ENCODE assay signal across 8 mouse cellular contexts in the genomic region with DNA sequence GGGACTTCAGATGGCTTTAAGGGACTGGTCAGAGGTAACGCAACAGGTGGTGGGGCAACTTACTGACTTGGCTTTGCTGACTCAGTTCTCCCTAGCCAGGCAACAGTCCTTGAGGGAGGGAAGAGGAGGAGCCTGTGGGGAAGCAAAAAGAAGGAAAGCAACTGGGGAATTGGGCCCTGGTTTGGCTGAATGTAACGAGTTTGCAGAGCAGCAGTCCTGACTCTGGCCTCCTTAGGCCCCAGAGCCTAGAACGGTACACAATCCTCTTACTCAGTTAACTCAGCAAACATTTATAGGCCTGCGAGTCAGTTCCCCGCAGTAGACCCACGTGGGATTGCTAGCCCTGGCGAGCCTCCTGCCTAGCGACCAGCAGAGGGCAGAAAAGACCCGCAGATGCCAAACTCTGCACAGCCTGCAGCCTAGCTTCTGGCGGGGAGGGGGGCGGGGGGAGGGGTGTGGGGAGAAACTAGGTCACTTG. TPM values are rescaled to one million over a fixed set of nuclear protein-coding genes. Genes with fewer than 3 reads are reported as not detected.
DNase-seq lines count a peak whose midpoint lies in the region; ATAC-seq and TF ChIP-seq lines count a peak whose summit lies in the region.

No protein-coding gene starts in this region.

- dilution Hi-C loops in CH12.LX (cut with MboI; ENCODE audit: extremely low pct_ligation_motif_present, extremely low pct_unique_long_range_greater_than_20kb, low sequenced_read_pairs), result no loop called here

- DNase-seq in CH12.LX (ENCODE audit: extremely low read depth), result peak; percentile 74
- DNase-seq in c-Kit-positive CD71-positive TER-119-negative erythroid progenitor cells, embryonic 14.5 days (ENCODE audit: low read depth), result peak; percentile 24
- DNase-seq in forebrain, embryonic 14.5 days (ENCODE audit: low spot score), result peak; percentile 82
- peak; percentile 79 to 89 for DNase-seq in heart, postnatal 14 days
- DNase-seq in layer of hippocampus, adult 18-20 months (ENCODE audit: low spot score in 2 of 2), result peak; percentile 76 to 91
- DNase-seq in lung, adult 18-20 months, result peak; percentile 78 to 84
- DNase-seq in thymus, adult 18-20 months, result peak; percentile 31 to 49

- no peaks in the 10 kb centered on the region for H3K9me3 ChIP-seq in CH12.LX (replicated peaks; ENCODE audit: low read length)
- no peaks in the 10 kb centered on the region for H3K9me3 ChIP-seq in forebrain, embryonic 14.5 days (replicated peaks; ENCODE audit: control insufficient read depth, low read length)
- H3K9me3 ChIP-seq in neural tube, embryonic 15.5 days (replicated peaks), result no peaks in the 10 kb centered on the region

- H3K4me1 ChIP-seq in CH12.LX (ENCODE audit: control insufficient read depth in 1 of 2, insufficient read depth in 2 of 2), result peaks cover 8 to 14% of the 10 kb centered on the region in 2 experiments
- no peaks in the 10 kb centered on the region for H3K4me1 ChIP-seq in forebrain, embryonic 14.5 days (ENCODE audit: control insufficient read depth, insufficient read depth, low read length)
- H3K4me1 ChIP-seq in neural tube, embryonic 15.5 days, result peaks cover 6% of the 10 kb centered on the region

- peak; percentile 79 for TF ChIP-seq RAD21 in CH12.LX (IDR thresholded peaks at IDR 0.05; ENCODE audit: low read depth, low read length)

- ATAC-seq in forebrain, embryonic 14.5 days, result peak; percentile 96
- peak; percentile 97 for ATAC-seq in neural tube, embryonic 15.5 days (ENCODE audit: low FRiP score)

- TF ChIP-seq POLR2A in CH12.LX (IDR thresholded peaks at IDR 0.05; ENCODE audit: low read depth, low read length), result peak; percentile 28; the same call in 1 of the 2 replicates

- no peak for TF ChIP-seq EP300 in CH12.LX (IDR thresholded peaks at IDR 0.05; ENCODE audit: low read length)

- no peaks in the 10 kb centered on the region for H3K79me2 ChIP-seq in CH12.LX (replicated peaks; ENCODE audit: control insufficient read depth, extremely low read depth, insufficient read depth, poor library complexity, severe bottlenecking)

- peaks cover 9% of the 10 kb centered on the region for H3K27me3 ChIP-seq in CH12.LX (replicated peaks)
- H3K27me3 ChIP-seq in forebrain, embryonic 14.5 days (replicated peaks; ENCODE audit: control insufficient read depth, insufficient read depth, low read length), result no peaks in the 10 kb centered on the region
- peaks cover 13% of the 10 kb centered on the region for H3K27me3 ChIP-seq in neural tube, embryonic 15.5 days (replicated peaks)

- peak overlapping the region in 2 of 3 experiments; percentile 15 to 18 for H3K4me3 ChIP-seq in CH12.LX (replicated peaks in 1 of 3; ENCODE audit: low read depth in 2 of 3, low read length in 2 of 3, poor library complexity in 1 of 3)
- no peak overlapping the region for H3K4me3 ChIP-seq in forebrain, embryonic 14.5 days (ENCODE audit: low read depth, low read length)
- no peak overlapping the region for H3K4me3 ChIP-seq in neural tube, embryonic 15.5 days (replicated peaks)

- TF ChIP-seq CTCF in CH12.LX (conservative IDR thresholded peaks at IDR 0.05 in 1 of 2, IDR thresholded peaks at IDR 0.05 in 1 of 2; ENCODE audit: low read depth in 2 of 2, low read length in 2 of 2), result peak; percentile 13 to 86; a peak in 2 of 4 replicates

- WGBS in forebrain, embryonic 14.5 days, result 1% methylated on average over 11 of the region's 11 CpGs
- WGBS in neural tube, embryonic 15.5 days, result 2% methylated on average over 11 of the region's 11 CpGs

- H3K4me2 ChIP-seq in CH12.LX (ENCODE audit: insufficient read depth, low read depth, poor library complexity, severe bottlenecking), result peak overlapping the region; percentile 90
- no peak overlapping the region for H3K4me2 ChIP-seq in forebrain, embryonic 14.5 days (ENCODE audit: low read length)
- peak overlapping the region; percentile 26 for H3K4me2 ChIP-seq in neural tube, embryonic 15.5 days

- peak overlapping the region; percentile 15 for H3K9ac ChIP-seq in CH12.LX (ENCODE audit: insufficient read depth, low read depth)
- no peak overlapping the region for H3K9ac ChIP-seq in forebrain, embryonic 14.5 days (ENCODE audit: low read length)
- H3K9ac ChIP-seq in neural tube, embryonic 15.5 days (replicated peaks), result no peak overlapping the region

- intact Hi-C loops in heart, postnatal 14 days (cut with DNase I), result loop anchor here (1.0 to 5.0 kb wide), 3 partner anchors 105 to 150 kb away; partner anchors contain the start of gene A630076J17Rik

- H3K36me3 ChIP-seq in CH12.LX (replicated peaks in 1 of 2; ENCODE audit: control insufficient read depth in 1 of 2, insufficient read depth in 1 of 2, low read length in 1 of 2), result no peaks in the 10 kb centered on the region
- no peaks in the 10 kb centered on the region for H3K36me3 ChIP-seq in forebrain, embryonic 14.5 days (ENCODE audit: control insufficient read depth, insufficient read depth, low read length)
- H3K36me3 ChIP-seq in neural tube, embryonic 15.5 days, result no peaks in the 10 kb centered on the region

- in situ Hi-C loops in CH12.LX (cut with MboI; ENCODE audit: low pct_ligation_motif_present, low pct_unique_long_range_greater_than_20kb, low sequenced_read_pairs), result no loop called here

- no peak overlapping the region for H3K27ac ChIP-seq in CH12.LX (ENCODE audit: insufficient read depth, low read depth)
- no peak overlapping the region for H3K27ac ChIP-seq in forebrain, embryonic 14.5 days (ENCODE audit: low read depth, low read length)
- H3K27ac ChIP-seq in neural tube, embryonic 15.5 days (replicated peaks), result no peak overlapping the region

TF ChIP-seq in CH12.LX, 34 proteins besides CTCF, POLR2A, EP300 and RAD21:
- TF ChIP-seq MYC (IDR thresholded peaks at IDR 0.05; ENCODE audit: low read depth, low read length), result peak; percentile 90
- TF ChIP-seq CHD2 (IDR thresholded peaks at IDR 0.05; ENCODE audit: low read length), result 0 out of 2 replicates have a peak, but pooled peaks have one; percentile 35
- TF ChIP-seq KAT2A (IDR thresholded peaks at IDR 0.05; ENCODE audit: insufficient replicate concordance, low read length), result no peak
- no peak for TF ChIP-seq JUND (conservative IDR thresholded peaks at IDR 0.05; ENCODE audit: low read depth, low read length)
- no peak for TF ChIP-seq ZNF384 (IDR thresholded peaks at IDR 0.05; ENCODE audit: low read depth, low read length)
- no peak for TF ChIP-seq MAFK (IDR thresholded peaks at IDR 0.05; ENCODE audit: insufficient replicate concordance, low read length)
- TF ChIP-seq MEF2A (IDR thresholded peaks at IDR 0.05; ENCODE audit: borderline replicate concordance, low read depth, low read length), result no peak
- no peak for TF ChIP-seq POLR2AphosphoS2 (IDR thresholded peaks at IDR 0.05; ENCODE audit: low read depth, low read length)
- no peak for TF ChIP-seq NRF1 (IDR thresholded peaks at IDR 0.05; ENCODE audit: low read depth, low read length)
- peak; percentile 93 for TF ChIP-seq MXI1 (IDR thresholded peaks at IDR 0.05; ENCODE audit: low read depth, low read length)
- no peak for TF ChIP-seq ELF1 (IDR thresholded peaks at IDR 0.05; ENCODE audit: low read depth, low read length)
- no peak for TF ChIP-seq HCFC1 (IDR thresholded peaks at IDR 0.05; ENCODE audit: low read depth, low read length)
- TF ChIP-seq ZMIZ1 (IDR thresholded peaks at IDR 0.05; ENCODE audit: low read depth, low read length), result no peak
- no peak for TF ChIP-seq JUN (IDR thresholded peaks at IDR 0.05; ENCODE audit: insufficient read depth, low read depth, low read length)
- TF ChIP-seq ZC3H11A (IDR thresholded peaks at IDR 0.05; ENCODE audit: low read depth, low read length), result no peak
- TF ChIP-seq UBTF (IDR thresholded peaks at IDR 0.05; ENCODE audit: low read depth, low read length), result no peak
- no peak for TF ChIP-seq ETS1 (conservative IDR thresholded peaks at IDR 0.05; ENCODE audit: low read depth, low read length)
- TF ChIP-seq NELFE (IDR thresholded peaks at IDR 0.05; ENCODE audit: low read depth, low read length), result no peak
- TF ChIP-seq E2F4 (IDR thresholded peaks at IDR 0.05; ENCODE audit: insufficient replicate concordance, low read depth, low read length), result no peak
- TF ChIP-seq CHD1 (IDR thresholded peaks at IDR 0.05; ENCODE audit: low read depth, low read length), result no peak
- no peak for TF ChIP-seq USF2 (conservative IDR thresholded peaks at IDR 0.05; ENCODE audit: low read depth, low read length)
- 0 out of 2 replicates have a peak, but pooled peaks have one; percentile 51 for TF ChIP-seq SIN3A (IDR thresholded peaks at IDR 0.05; ENCODE audit: low read length)
- no peak for TF ChIP-seq IRF4 (IDR thresholded peaks at IDR 0.05; ENCODE audit: low read depth, low read length)
- no peak for TF ChIP-seq ZKSCAN1 (IDR thresholded peaks at IDR 0.05; ENCODE audit: borderline replicate concordance, low read depth, low read length)
- TF ChIP-seq RCOR1 (conservative IDR thresholded peaks at IDR 0.05; ENCODE audit: low read depth, low read length), result no peak
- peak; percentile 32 for TF ChIP-seq TCF12 (IDR thresholded peaks at IDR 0.05; ENCODE audit: low read depth, low read length)
- no peak for TF ChIP-seq BHLHE40 (IDR thresholded peaks at IDR 0.05; ENCODE audit: low read depth, low read length)
- TF ChIP-seq SMC3 (IDR thresholded peaks at IDR 0.05; ENCODE audit: low read depth, low read length), result peak; percentile 73
- peak; percentile 95 for TF ChIP-seq MAZ (IDR thresholded peaks at IDR 0.05; ENCODE audit: low read depth, low read length)
- TF ChIP-seq USF1 (IDR thresholded peaks at IDR 0.05; ENCODE audit: low read depth, low read length), result peak; percentile 31
- TF ChIP-seq MAX (IDR thresholded peaks at IDR 0.05; ENCODE audit: low read length), result peak; percentile 85
- TF ChIP-seq GABPA (IDR thresholded peaks at IDR 0.05; ENCODE audit: insufficient replicate concordance, low read depth, low read length), result no peak
- no peak for TF ChIP-seq PAX5 (IDR thresholded peaks at IDR 0.05; ENCODE audit: low read length)

RNA-seq across cellular contexts. Expression of gene Rbm15, which starts 23.5 kb away (rescaled TPM):
- total RNA-seq in CH12.LX (2012; rRNA removed), result 26.0 and 30.5 TPM in 2 replicates
- total RNA-seq in CH12.LX (2014; rRNA removed), result 15.2 and 17.0 TPM in 2 replicates
- polyA plus RNA-seq in CH12.LX (2012; ENCODE audit: insufficient read length, low read depth), result 14.5 and 17.2 TPM in 2 replicates
- polyA plus RNA-seq in forebrain, embryonic 14.5 days (2014; fragmentation: Nextera tagmentation; extraction: Ambion mirVana), result 9.1 and 10.2 TPM in 2 replicates
- 10 to 100 TPM; 24.3 to 26.0 TPM for total RNA-seq in heart, postnatal 14 days (2021)
- 10 to 100 TPM; 26.2 to 27.1 TPM for total RNA-seq in layer of hippocampus, adult 18-20 months (2021)
- 6.3 and 8.1 TPM in 2 replicates for polyA plus RNA-seq in neural tube, embryonic 15.5 days (2015; fragmentation: Nextera tagmentation; extraction: Ambion mirVana)

Comparison
In these comparisons a context has a peak if more than half of its experiments do, and no peak if none do; other contexts are left out.
1. DNase-seq: peak in every context shown above with its lines; median percentile 84 in heart, postnatal 14 days; 84 in layer of hippocampus, adult 18-20 months; 82 in forebrain, embryonic 14.5 days; 81 in lung, adult 18-20 months; 74 in CH12.LX; 40 in thymus, adult 18-20 months; 24 in c-Kit-positive CD71-positive TER-119-negative erythroid progenitor cells, embryonic 14.5 days.
2. H3K4me3 ChIP-seq: peak in CH12.LX (2 of 3); none in forebrain, embryonic 14.5 days (single experiment) and neural tube, embryonic 15.5 days (single experiment).